Mouse (Mus musculus) liver, embryonic 12.5 days (tissue): Measurements from ENCODE around the gene P4htm. TPM values are rescaled to one million over a fixed set of nuclear protein-coding genes. Genes with fewer than 3 reads are reported as not detected.

Source experiments
- ATAC-seq: fragments of 200-750 bp; cut with Nextera tagmentation; 2 replicates; pipeline ENCODE4 v1.8.0; 2017; ENCODE audit warnings: moderate number of reproducible peaks, mild to moderate bottlenecking, moderate library complexity
- H3K27ac ChIP-seq: fragments of 300-500 bp; sonication (generic); 2 replicates; pipeline ENCODE4 v1.5.1; 2016; ENCODE audit warnings: mild to moderate bottlenecking
- H3K27me3 ChIP-seq: fragments of 300-500 bp; sonication (generic); replicated peaks from 2 replicates; pipeline ENCODE4 v1.6.1; 2016; ENCODE audit warnings: mild to moderate bottlenecking, moderate library complexity
- H3K36me3 ChIP-seq: fragments of 300-500 bp; sonication (generic); 2 replicates; pipeline ENCODE4 v1.6.1; 2016; ENCODE audit warnings: mild to moderate bottlenecking, moderate library complexity
- H3K4me1 ChIP-seq: fragments of 300-500 bp; sonication (generic); 2 replicates; pipeline ENCODE4 v1.6.1; 2016
- H3K4me2 ChIP-seq: fragments of 300-500 bp; sonication (generic); 2 replicates; pipeline ENCODE4 v1.6.1; 2016; ENCODE audit warnings: mild to moderate bottlenecking, moderate library complexity
- H3K4me3 ChIP-seq: fragments of 300-500 bp; sonication (generic); 2 replicates; pipeline ENCODE4 v1.5.1; 2016; ENCODE audit warnings: mild to moderate bottlenecking, moderate library complexity
- H3K9ac ChIP-seq: fragments of 300-500 bp; sonication (generic); 2 replicates; pipeline ENCODE4 v1.6.1; 2016; ENCODE audit warnings: mild to moderate bottlenecking, moderate library complexity
- H3K9me3 ChIP-seq: fragments of 300-500 bp; sonication (generic); replicated peaks from 2 replicates; pipeline ENCODE4 v1.6.1; 2016; ENCODE audit warnings: mild to moderate bottlenecking, moderate library complexity
- WGBS: fragments of 180-500 bp; shearing (Covaris S2); methylation state at CpG from one replicate; pipeline ENCODE4 v1.1.7; 2016; ENCODE audit not compliant: insufficient replicate concordance; 5-methylcytosine and 5-hydroxymethylcytosine counted together
- polyA plus RNA-seq: library from polyadenylated mRNA; unstranded; fragments of >200 nt; fragmentation: Nextera tagmentation; extraction: Ambion mirVana; gene quantifications from 2 replicates; pipeline ENCODE4 v1.2.1, GENCODE M21; 2016

P4htm gene
- 1.1 and 1.4 TPM in 2 replicates for polyA plus RNA-seq

- Histone ChIP-seq H3K4me3 (peak within 1 kb of the TSS; percentile 62), H3K27ac (no peak within 1 kb of the TSS), H3K9ac (peak within 1 kb of the TSS; percentile 58), H3K27me3 (peaks cover 16% of the 10 kb centered on the region), H3K9me3 (no peaks in the 10 kb centered on the region), H3K36me3 (peaks cover 5% of the 10 kb centered on the region; the same call in 1 of the 2 replicates), H3K4me2 (peak within 1 kb of the TSS; percentile 88), H3K4me1 (peaks cover 29% of the 10 kb centered on the region)
- ATAC-seq = peak; percentile 66
- WGBS = 7% methylated on average over 69 of the region's 69 CpGs
These were observed at the start of gene P4htm for GRCm38 (mm10) chr9:108596998-108597764. Gene P4htm, minus strand, starts transcription at chr9:108597667.

DNA sequence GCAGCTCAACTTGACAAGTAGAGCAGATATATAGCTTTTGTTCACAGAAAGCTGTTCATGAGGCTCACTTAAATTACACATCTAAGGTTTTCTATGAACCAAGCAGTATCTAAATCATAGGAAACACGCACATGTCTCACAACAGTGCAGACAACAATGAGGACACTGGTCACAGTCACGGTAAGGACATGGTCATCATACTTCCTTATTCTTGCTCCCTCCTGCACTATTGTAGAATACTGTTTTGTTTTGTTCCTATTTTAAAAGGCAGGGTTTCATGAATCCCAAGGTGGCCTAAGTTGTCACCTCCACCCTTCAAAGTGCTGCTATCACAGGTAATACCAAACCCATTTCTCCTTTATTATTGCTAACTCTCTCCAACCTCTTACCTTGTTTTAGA, 42.4 kb upstream of the P4htm start:
- H3K36me3 ChIP-seq = peaks cover 78% of the 10 kb centered on the region
- WGBS = 60% methylated on average over 2 of the region's 2 CpGs
- no peak for ATAC-seq

DNA sequence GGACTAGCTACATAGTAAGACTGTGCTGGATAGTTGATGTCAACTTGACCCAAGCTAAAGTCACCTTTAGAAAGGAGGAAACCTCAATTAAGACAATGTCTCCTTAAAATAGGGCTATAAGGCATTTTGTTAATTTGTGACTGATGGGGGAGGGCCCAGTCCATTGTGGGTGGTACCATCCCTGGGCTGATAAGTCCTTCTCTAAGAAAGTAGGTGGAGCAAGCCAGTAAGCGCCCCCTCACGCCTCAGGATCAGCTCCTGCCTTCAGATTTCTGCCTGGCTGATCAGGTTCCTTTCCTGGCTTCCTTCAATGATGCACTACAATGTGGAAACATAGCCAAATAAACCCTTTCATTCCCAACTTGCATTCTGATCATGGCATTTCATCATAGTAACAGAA, 37.9 kb upstream of the P4htm start:
- peak; percentile 69; the same call in 1 of the 2 replicates for ATAC-seq
- Histone ChIP-seq H3K36me3 (peaks cover 63% of the 10 kb centered on the region), H3K9ac (no peak overlapping the region), H3K27me3 (no peaks in the 10 kb centered on the region), H3K4me2 (no peak overlapping the region), H3K4me3 (no peak overlapping the region), H3K27ac (peak overlapping the region; percentile 37), H3K4me1 (peaks cover 51% of the 10 kb centered on the region), H3K9me3 (no peaks in the 10 kb centered on the region)
- whole genome bisulfite sequencing = 25% methylated on average over 2 of the region's 2 CpGs

More for the DNA sequence above, 42.4 kb upstream of the P4htm start:
- Histone ChIP-seq H3K27ac (no peak overlapping the region), H3K4me2 (no peak overlapping the region), H3K9me3 (no peaks in the 10 kb centered on the region), H3K27me3 (no peaks in the 10 kb centered on the region), H3K4me3 (no peak overlapping the region), H3K4me1 (peaks cover 23% of the 10 kb centered on the region), H3K9ac (no peak overlapping the region)

GRCm38 (mm10) chr9:108633846-108634245, 36.4 kb upstream of the P4htm start:
- Histone ChIP-seq H3K4me1 (peaks cover 65% of the 10 kb centered on the region), H3K9me3 (no peaks in the 10 kb centered on the region), H3K27ac (no peak overlapping the region), H3K27me3 (no peaks in the 10 kb centered on the region), H3K4me3 (no peak overlapping the region), H3K9ac (no peak overlapping the region), H3K36me3 (peaks cover 58% of the 10 kb centered on the region), H3K4me2 (no peak overlapping the region)
- no peak for ATAC-seq
- WGBS = 58% methylated on average over 2 of the region's 2 CpGs

- no peak overlapping the region for H3K27ac ChIP-seq
- H3K9ac ChIP-seq = no peak overlapping the region
- peaks cover 79% of the 10 kb centered on the region for H3K4me1 ChIP-seq
- WGBS = 54% methylated on average over 5 of the region's 5 CpGs
- no peaks in the 10 kb centered on the region for H3K27me3 ChIP-seq
- no peak overlapping the region for H3K4me2 ChIP-seq
- peaks cover 60% of the 10 kb centered on the region for H3K36me3 ChIP-seq
- no peak overlapping the region for H3K4me3 ChIP-seq
- no peak for ATAC-seq
- no peaks in the 10 kb centered on the region for H3K9me3 ChIP-seq
These were observed 34.9 kb upstream of the P4htm start for GRCm38 (mm10) chr9:108632375-108632774.

DNA sequence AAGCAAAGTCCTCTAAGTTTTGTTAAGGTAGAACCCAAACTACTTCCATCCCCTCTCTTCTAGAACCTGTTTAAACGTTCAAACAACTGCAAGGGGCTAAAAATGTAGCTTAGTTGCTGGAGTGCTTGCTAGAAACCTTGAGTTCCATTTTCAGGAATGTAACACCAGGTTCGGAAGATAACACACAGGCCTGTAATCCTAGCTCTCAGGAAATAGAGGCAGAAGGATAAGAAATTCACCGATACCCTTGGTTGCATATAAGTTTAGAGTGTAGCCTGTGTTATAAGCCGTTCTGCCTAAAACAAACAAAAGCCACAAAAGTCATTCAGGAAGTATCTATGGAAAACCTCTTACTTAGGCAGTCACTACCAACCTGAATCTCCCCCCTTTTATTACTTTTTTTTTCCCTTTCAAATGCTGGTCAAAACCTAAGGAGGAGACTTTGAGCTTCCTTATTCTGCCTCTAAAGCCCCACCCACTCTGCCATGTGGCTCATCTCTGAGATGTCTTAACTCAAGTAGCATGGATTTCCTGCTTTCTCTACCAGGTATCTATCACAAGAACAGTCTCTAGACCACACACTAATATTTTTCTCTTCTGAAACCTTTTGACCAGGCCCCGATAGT, 34.3 kb upstream of the P4htm start:
- H3K9ac ChIP-seq = no peak overlapping the region
- ATAC-seq = no peak
- WGBS = 37% methylated on average over 5 of the region's 5 CpGs
- H3K4me3 ChIP-seq = no peak overlapping the region
- peaks cover 66% of the 10 kb centered on the region for H3K36me3 ChIP-seq
- no peak overlapping the region for H3K27ac ChIP-seq
- H3K4me2 ChIP-seq = no peak overlapping the region
- H3K27me3 ChIP-seq = no peaks in the 10 kb centered on the region
- no peaks in the 10 kb centered on the region for H3K9me3 ChIP-seq
- H3K4me1 ChIP-seq = peaks cover 84% of the 10 kb centered on the region

DNA sequence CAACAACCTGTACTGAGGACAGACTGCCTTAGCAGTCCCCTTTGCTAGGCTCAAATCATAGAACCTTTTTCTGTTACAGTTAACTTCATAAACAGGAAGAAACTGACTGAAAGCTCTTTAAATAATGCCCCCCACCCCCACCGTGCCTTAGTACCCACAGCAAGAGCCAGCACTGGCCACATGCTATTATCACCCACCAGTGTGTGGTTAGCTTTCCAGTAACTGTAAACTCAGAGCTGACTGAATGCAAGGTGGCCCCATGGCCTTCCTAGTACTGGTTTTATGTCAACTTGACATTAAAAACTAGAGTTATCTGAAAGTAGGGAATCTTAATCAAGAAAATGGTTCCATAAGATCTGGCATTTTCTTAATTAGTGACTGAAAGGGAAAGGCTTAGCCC, 33.2 kb upstream of the P4htm start:
- Histone ChIP-seq H3K9ac (no peak overlapping the region), H3K36me3 (peaks cover 71% of the 10 kb centered on the region), H3K4me1 (peaks cover 79% of the 10 kb centered on the region), H3K4me2 (no peak overlapping the region), H3K27me3 (no peaks in the 10 kb centered on the region), H3K27ac (no peak overlapping the region), H3K9me3 (no peaks in the 10 kb centered on the region), H3K4me3 (no peak overlapping the region)
- ATAC-seq = no peak
- WGBS = 15% methylated on average over 1 of the region's 1 CpGs

- peaks cover 69% of the 10 kb centered on the region for H3K36me3 ChIP-seq
- peaks cover 60% of the 10 kb centered on the region for H3K4me1 ChIP-seq
- H3K9ac ChIP-seq = no peak overlapping the region
- no peak overlapping the region for H3K27ac ChIP-seq
- ATAC-seq = no peak
- no peak overlapping the region for H3K4me2 ChIP-seq
- H3K4me3 ChIP-seq = no peak overlapping the region
- WGBS = 42% methylated on average over 4 of the region's 4 CpGs
- no peaks in the 10 kb centered on the region for H3K9me3 ChIP-seq
- no peaks in the 10 kb centered on the region for H3K27me3 ChIP-seq
These were observed 30.7 kb upstream of the P4htm start for GRCm38 (mm10) chr9:108628141-108628540.

GRCm38 (mm10) chr9:108626498-108626897, 29.0 kb upstream of the P4htm start:
- no peaks in the 10 kb centered on the region for H3K27me3 ChIP-seq
- H3K4me3 ChIP-seq = no peak overlapping the region
- no peak overlapping the region for H3K9ac ChIP-seq
- no peak overlapping the region for H3K27ac ChIP-seq
- no peaks in the 10 kb centered on the region for H3K9me3 ChIP-seq
- no peak overlapping the region for H3K4me2 ChIP-seq
- WGBS = 69% methylated on average over 2 of the region's 2 CpGs
- H3K36me3 ChIP-seq = peaks cover 71% of the 10 kb centered on the region
- peaks cover 44% of the 10 kb centered on the region for H3K4me1 ChIP-seq
- no peak for ATAC-seq

GRCm38 (mm10) chr9:108617301-108617700, 19.8 kb upstream of the P4htm start:
- 75% methylated on average over 1 of the region's 1 CpGs for WGBS
- Histone ChIP-seq H3K27me3 (no peaks in the 10 kb centered on the region), H3K9me3 (no peaks in the 10 kb centered on the region), H3K27ac (no peak overlapping the region), H3K4me2 (no peak overlapping the region), H3K4me3 (no peak overlapping the region), H3K36me3 (peaks cover 94% of the 10 kb centered on the region), H3K4me1 (no peaks in the 10 kb centered on the region), H3K9ac (no peak overlapping the region)
- ATAC-seq = no peak

DNA sequence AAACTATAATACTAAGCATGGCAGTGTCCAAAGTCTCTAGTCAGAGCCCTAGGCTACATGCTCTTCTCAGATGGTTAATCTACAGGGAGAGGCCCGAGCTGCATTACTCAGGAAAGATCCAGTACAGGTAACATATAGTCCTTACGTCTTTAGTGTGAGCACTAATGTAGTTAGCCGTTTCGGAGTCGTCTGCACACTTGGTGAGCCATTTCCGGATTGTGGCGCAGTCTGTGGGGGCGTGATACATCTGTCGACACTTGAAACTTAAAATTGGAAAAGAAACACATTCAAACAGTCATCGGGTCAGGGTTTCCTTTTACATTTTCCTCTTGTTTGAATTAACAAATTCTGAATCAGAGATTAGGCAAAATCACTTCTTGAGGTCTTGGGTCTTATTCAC, 14.0 kb upstream of the P4htm start:
- H3K4me1 ChIP-seq = peaks cover 15% of the 10 kb centered on the region
- H3K27ac ChIP-seq = no peak overlapping the region
- peaks cover 100% of the 10 kb centered on the region for H3K36me3 ChIP-seq
- 89% methylated on average over 10 of the region's 10 CpGs for WGBS
- H3K9ac ChIP-seq = no peak overlapping the region
- no peak overlapping the region for H3K4me2 ChIP-seq
- H3K4me3 ChIP-seq = no peak overlapping the region
- H3K9me3 ChIP-seq = no peaks in the 10 kb centered on the region
- no peak for ATAC-seq
- no peaks in the 10 kb centered on the region for H3K27me3 ChIP-seq

DNA sequence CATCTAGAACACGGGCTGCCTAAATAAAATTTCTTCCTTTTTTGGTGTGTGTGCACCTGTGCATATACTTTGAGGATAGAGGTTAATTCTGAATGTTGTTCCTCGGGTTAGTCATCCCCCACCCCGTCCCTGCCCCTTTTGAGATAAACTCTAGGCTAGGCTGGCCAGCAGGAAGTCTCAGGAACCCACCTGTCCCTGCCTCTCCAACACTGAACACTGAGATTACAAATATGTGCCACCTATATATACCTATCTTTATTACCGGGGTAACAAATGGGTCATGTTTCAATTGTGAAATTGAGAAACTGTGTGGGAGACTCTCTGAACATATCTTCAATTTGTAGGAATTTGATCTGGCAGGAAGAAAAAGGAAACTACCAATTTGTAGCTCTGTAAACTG, 11.4 kb upstream of the P4htm start:
- no peaks in the 10 kb centered on the region for H3K9me3 ChIP-seq
- WGBS = 61% methylated on average over 4 of the region's 4 CpGs
- H3K4me3 ChIP-seq = no peak overlapping the region
- ATAC-seq = no peak
- H3K36me3 ChIP-seq = peaks cover 98% of the 10 kb centered on the region
- H3K9ac ChIP-seq = no peak overlapping the region
- H3K27ac ChIP-seq = no peak overlapping the region
- H3K4me1 ChIP-seq = peaks cover 15% of the 10 kb centered on the region
- H3K27me3 ChIP-seq = no peaks in the 10 kb centered on the region
- H3K4me2 ChIP-seq = no peak overlapping the region
